Mouse (Mus musculus) left cerebral cortex, adult 9 months (tissue): ENCODE data around the gene Gm5617.
"Not testable (repeated sequence)": the region's sequence is repeated elsewhere in the genome, so short reads cannot be mapped to it uniquely, and the experiment has no call there.

Experiments used
- DNase-seq, 2 experiments: peaks; one replicate each; pipeline ENCODE4 v3.0.0; 2022; ENCODE audit warnings: low spot score in 2 of 2

Gm5617 gene

GRCm38 (mm10) chr9:48494817-48495547 lies at the start of gene Gm5617, which contains the start of gene Rbm7:
TSS of gene Gm5617 (plus strand) at chr9:48495442.
TSS of gene Rbm7 (minus strand) at chr9:48495299.
- peak; percentile 89 to 95 for DNase-seq

- DNase-seq = no peak
These were observed 47.4 kb upstream of the Gm5617 start for GRCm38 (mm10) chr9:48447783-48448209.

GRCm38 (mm10) chr9:48450066-48450465 lies 45.2 kb upstream of the Gm5617 start:
- no peak for DNase-seq

GRCm38 (mm10) chr9:48455961-48456360 lies 39.3 kb upstream of the Gm5617 start:
- DNase-seq = no peak

GRCm38 (mm10) chr9:48458879-48459278 lies 36.4 kb upstream of the Gm5617 start:
- no peak for DNase-seq

GRCm38 (mm10) chr9:48459391-48459790 lies 35.9 kb upstream of the Gm5617 start:
- DNase-seq = no peak

GRCm38 (mm10) chr9:48460720-48461119 lies 34.5 kb upstream of the Gm5617 start:
- DNase-seq = no peak

- no peak for DNase-seq
These were observed 33.7 kb upstream of the Gm5617 start for GRCm38 (mm10) chr9:48461545-48461944.

GRCm38 (mm10) chr9:48465671-48466070 lies 29.6 kb upstream of the Gm5617 start:
- DNase-seq = no peak

GRCm38 (mm10) chr9:48466804-48467203 lies 28.4 kb upstream of the Gm5617 start:
- DNase-seq = peak in 1 of 2 experiments; percentile 60

GRCm38 (mm10) chr9:48467471-48467870 lies 27.8 kb upstream of the Gm5617 start:
- not testable (repeated sequence) for DNase-seq

- DNase-seq = peak in 1 of 2 experiments; percentile 27
These were observed 22.7 kb upstream of the Gm5617 start for GRCm38 (mm10) chr9:48472441-48473025.

- DNase-seq = peak in 1 of 2 experiments; percentile 17
These were observed 22.1 kb upstream of the Gm5617 start for GRCm38 (mm10) chr9:48473131-48473530.

GRCm38 (mm10) chr9:48474367-48474766 lies 20.9 kb upstream of the Gm5617 start:
- DNase-seq = no peak

GRCm38 (mm10) chr9:48476236-48477165 lies 18.7 kb upstream of the Gm5617 start:
- DNase-seq = no peak

- no peak for DNase-seq
These were observed 16.4 kb upstream of the Gm5617 start for GRCm38 (mm10) chr9:48478808-48479207.

GRCm38 (mm10) chr9:48479838-48480410 lies 15.3 kb upstream of the Gm5617 start:
- DNase-seq = no peak

- DNase-seq = peak; percentile 83 to 96
These were observed 14.6 kb upstream of the Gm5617 start, which contains the start of gene Rexo2 for GRCm38 (mm10) chr9:48480411-48481213. TSS of gene Rexo2 (minus strand) at chr9:48480623.

- no peak for DNase-seq
These were observed 13.8 kb upstream of the Gm5617 start for GRCm38 (mm10) chr9:48481214-48482134.

GRCm38 (mm10) chr9:48495548-48495932 lies 298 bp downstream of the Gm5617 start:
- DNase-seq = no peak
